Mouse (Mus musculus) ovary, postnatal 36 days (tissue): Measurements from ENCODE around the gene Abca17.
A peak's percentile ranks its signal among the peaks of the same experiment; 100 is the strongest.

Source experiments
- DNase-seq: peaks from one replicate; pipeline ENCODE4 v3.0.0; 2022; ENCODE audit warnings: low spot score, mixed read lengths

Abca17 gene

GRCm38 (mm10) chr17:24243311-24243969 is 107.4 kb downstream of the Abca17 start:
- DNase-seq, result no peak

- DNase-seq, result no peak
Observed at GRCm38 (mm10) chr17:24236921-24237320, 113.9 kb downstream of the Abca17 start.

- DNase-seq, result no peak
Observed at GRCm38 (mm10) chr17:24236479-24236878, 114.4 kb downstream of the Abca17 start.

GRCm38 (mm10) chr17:24227941-24228340 is 122.9 kb downstream of the Abca17 start:
- no peak for DNase-seq

GRCm38 (mm10) chr17:24226721-24227120 is 124.1 kb downstream of the Abca17 start:
- DNase-seq, result no peak

- no peak for DNase-seq
Observed at GRCm38 (mm10) chr17:24225851-24226250, 125.0 kb downstream of the Abca17 start.

- no peak for DNase-seq
Observed at GRCm38 (mm10) chr17:24224741-24225140, 126.1 kb downstream of the Abca17 start.

- DNase-seq, result no peak
Observed at GRCm38 (mm10) chr17:24223513-24223912, 127.4 kb downstream of the Abca17 start.

GRCm38 (mm10) chr17:24222653-24223052 is 128.2 kb downstream of the Abca17 start:
- DNase-seq, result no peak

- DNase-seq, result peak; percentile 90
Observed at GRCm38 (mm10) chr17:24220435-24221411, 130.1 kb downstream of the Abca17 start, which contains the start of gene Tedc2. Gene Tedc2 (minus strand): TSS chr17:24220851.

- DNase-seq, result no peak
Observed at GRCm38 (mm10) chr17:24216836-24217235, 134.0 kb downstream of the Abca17 start.
